Mouse (Mus musculus) ovary, adult 18-20 months (tissue): ENCODE results near the gene Olfr609.
"Not testable (repeated sequence)": the region's sequence is repeated elsewhere in the genome, so short reads cannot be mapped to it uniquely, and the experiment has no call there.

Source experiments
- DNase-seq: peaks from one replicate; pipeline ENCODE4 v3.0.0; 2022; ENCODE audit warnings: low spot score, mixed read lengths

Gene Olfr609

GRCm38 (mm10) chr7:103497962-103498361 is at the start of gene Olfr609:
Olfr609 (minus strand) TSS chr7:103498062.
- no peak for DNase-seq

- DNase-seq: not testable (repeated sequence)
Measured at GRCm38 (mm10) chr7:103542617-103543016, 44.8 kb upstream of the Olfr609 start, which contains the start of gene Olfr612. Olfr612 (minus strand) TSS chr7:103542717.

GRCm38 (mm10) chr7:103520746-103521145 is 22.9 kb upstream of the Olfr609 start, which contains the start of gene Olfr611:
Olfr611 (minus strand) TSS chr7:103520846.
- not testable (repeated sequence) for DNase-seq

- no peak for DNase-seq
Measured at GRCm38 (mm10) chr7:103512022-103512421, 14.2 kb upstream of the Olfr609 start, which contains the start of gene Olfr610. Olfr610 (minus strand) TSS chr7:103512122.

GRCm38 (mm10) chr7:103477106-103477505 is 20.8 kb downstream of the Olfr609 start:
- DNase-seq: not testable (repeated sequence)

- DNase-seq: no peak
Measured at GRCm38 (mm10) chr7:103469577-103469976, 28.3 kb downstream of the Olfr609 start, which contains the start of gene Olfr608. Olfr608 (plus strand) TSS chr7:103469877.

- DNase-seq: no peak
Measured at GRCm38 (mm10) chr7:103460590-103460989, 37.3 kb downstream of the Olfr609 start.

- no peak for DNase-seq
Measured at GRCm38 (mm10) chr7:103448746-103449145, 49.1 kb downstream of the Olfr609 start, which contains the start of gene Olfr606. Olfr606 (plus strand) TSS chr7:103449046.

GRCm38 (mm10) chr7:103445339-103445738 is 52.5 kb downstream of the Olfr609 start, which contains the start of gene Olfr605:
Olfr605 (minus strand) TSS chr7:103445439.
- DNase-seq: no peak
